Mouse (Mus musculus) C2C12 (cell line): ENCODE results near the gene Fam166a.

Experiments
- CEBPB ChIP-seq: IDR thresholded peaks from one replicate; pipeline ENCODE4 v1.6.1; 2011; ENCODE audit warnings: low read depth, mild to moderate bottlenecking, control low read depth, moderate library complexity
- CTCF ChIP-seq: IDR thresholded peaks from one replicate; pipeline ENCODE4 v1.5.1; 2011; ENCODE audit not compliant: control insufficient read depth, insufficient read depth, insufficient read length
- MAX ChIP-seq: IDR thresholded peaks from one replicate; pipeline ENCODE4 v1.6.1; 2011; ENCODE audit warnings: mild to moderate bottlenecking, control low read depth

DNA sequence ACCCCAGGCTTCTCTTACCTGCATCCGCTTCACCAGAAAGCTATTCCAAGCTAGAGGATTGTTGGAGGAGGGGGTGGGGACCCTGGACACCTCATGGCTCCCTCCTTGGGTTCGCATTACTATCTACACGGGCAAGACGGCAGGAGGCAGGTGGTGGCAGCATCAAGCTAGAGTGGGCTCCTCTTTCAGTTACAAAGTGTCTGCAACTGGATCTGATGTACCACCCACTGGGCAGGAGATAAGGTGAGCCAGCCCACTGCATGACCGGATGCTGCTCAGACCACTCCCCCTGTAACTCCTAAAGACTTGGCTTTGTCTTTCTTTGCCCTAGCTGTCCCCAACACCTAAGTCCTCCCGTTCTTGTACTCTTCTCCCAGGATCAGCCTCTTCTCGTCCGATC lies 18.1 kb downstream of the Fam166a start, which contains the start of gene Rnf224:
- TF ChIP-seq CEBPB (no peak), CTCF (no peak), MAX (no peak)
